Mouse (Mus musculus) T-helper 1 cell (primary cell): ENCODE results near the gene Rasl12.

Source experiments
- in situ Hi-C: fragments of 300-600 bp; cut with MboI, MseI; formaldehyde crosslinking; loops from one replicate; pipeline ENCODE4 v1.15.1; 2025; ENCODE audit warnings: high pct_unique_total_duplicates

The Rasl12 gene

DNA sequence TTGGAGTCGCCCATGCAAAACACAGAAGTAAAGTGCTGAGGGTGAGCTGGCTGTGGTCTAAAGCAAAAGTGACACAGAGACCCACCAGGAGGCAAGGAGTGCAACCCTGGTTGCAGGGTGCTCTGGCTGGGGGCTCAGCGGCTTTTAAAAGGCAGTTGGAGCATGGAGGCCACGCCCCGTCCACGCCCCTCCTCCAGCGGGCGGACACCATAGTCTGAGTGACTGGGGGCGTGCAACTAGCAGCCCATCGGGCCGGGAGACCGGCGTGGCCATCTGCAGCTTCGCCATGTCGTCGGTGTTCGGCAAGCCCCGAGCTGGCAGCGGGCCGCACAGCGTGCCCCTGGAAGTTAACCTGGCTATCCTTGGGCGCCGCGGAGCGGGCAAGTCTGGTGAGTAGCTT is at the start of gene Rasl12:
Gene Rasl12 (plus strand): TSS at position 228 of the 400 bp plus-strand sequence.
- in situ Hi-C loops: no loop called here

DNA sequence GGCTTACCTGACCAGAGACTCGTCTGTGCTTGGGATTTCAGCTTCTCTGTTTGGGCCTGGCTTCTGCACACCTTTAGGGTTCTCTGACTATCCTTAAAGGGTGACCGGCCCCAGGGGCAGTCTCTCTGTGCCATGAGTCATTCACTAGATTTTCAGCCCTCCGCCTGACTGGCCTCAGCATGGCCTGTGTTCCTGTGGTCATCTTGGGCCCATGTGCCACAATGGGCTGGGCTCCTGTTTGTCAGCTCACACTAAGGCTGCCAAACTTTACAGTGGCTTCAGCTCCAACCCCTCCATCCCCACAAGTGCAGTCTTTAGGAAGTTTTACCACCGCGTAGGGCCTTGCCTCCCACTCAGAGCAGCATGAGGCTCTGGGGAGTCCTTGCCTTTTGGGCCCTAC is 45.1 kb upstream of the Rasl12 start:
- in situ Hi-C loops: no loop called here

GRCm38 (mm10) chr9:65356561-65356960 is 41.7 kb upstream of the Rasl12 start:
- in situ Hi-C loops: no loop called here

DNA sequence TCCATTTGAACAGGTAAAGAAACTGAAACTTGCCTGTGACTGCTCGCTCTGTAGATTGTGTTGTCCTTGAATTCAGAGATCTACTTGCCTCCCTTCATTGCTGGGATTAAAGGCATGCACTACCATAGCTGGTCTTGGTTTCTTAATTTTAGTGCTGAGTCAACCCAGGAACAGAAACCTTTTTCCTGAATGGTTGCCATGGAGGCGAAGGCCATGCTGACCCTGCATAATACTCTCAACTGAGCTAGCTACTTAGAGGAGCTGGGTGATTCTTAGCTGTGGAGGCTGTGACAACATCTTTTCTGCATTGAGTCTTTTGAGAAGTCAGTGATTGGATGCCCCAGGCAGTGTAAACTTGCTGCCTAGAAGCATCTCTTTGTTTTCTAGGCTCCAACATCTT is 41.3 kb upstream of the Rasl12 start:
- in situ Hi-C loops: no loop called here

GRCm38 (mm10) chr9:65358956-65359480 is 39.3 kb upstream of the Rasl12 start:
- in situ Hi-C loops: no loop called here

- in situ Hi-C loops: no loop called here
Measured at GRCm38 (mm10) chr9:65360641-65361448, 37.5 kb upstream of the Rasl12 start, which contains the start of gene Ubap1l. TSS of gene Ubap1l (plus strand) at chr9:65361041.

- in situ Hi-C loops: no loop called here
Measured at GRCm38 (mm10) chr9:65363684-65364083, 34.6 kb upstream of the Rasl12 start.

- in situ Hi-C loops: no loop called here
Measured at GRCm38 (mm10) chr9:65365721-65366120, 32.6 kb upstream of the Rasl12 start.

DNA sequence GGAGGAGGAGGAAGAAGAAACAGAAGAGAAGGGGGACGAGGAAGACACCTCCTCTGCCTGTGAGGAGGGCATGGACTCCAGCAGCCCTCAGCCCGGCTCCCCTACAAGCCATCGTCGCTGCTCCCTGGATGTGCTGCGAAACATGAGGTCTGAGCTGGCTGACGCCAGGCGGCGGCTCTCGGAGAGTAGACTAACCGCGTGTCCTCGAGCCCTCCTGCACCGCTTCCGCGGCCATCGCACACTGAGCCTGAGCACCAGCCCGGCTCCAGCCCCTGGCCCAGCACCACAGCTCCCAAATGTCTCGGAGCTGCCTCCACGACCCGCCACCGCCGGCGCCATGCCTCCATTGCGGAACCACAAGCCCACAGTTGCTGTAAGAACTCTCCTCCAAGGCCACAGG is 26.6 kb upstream of the Rasl12 start:
- in situ Hi-C loops: no loop called here

DNA sequence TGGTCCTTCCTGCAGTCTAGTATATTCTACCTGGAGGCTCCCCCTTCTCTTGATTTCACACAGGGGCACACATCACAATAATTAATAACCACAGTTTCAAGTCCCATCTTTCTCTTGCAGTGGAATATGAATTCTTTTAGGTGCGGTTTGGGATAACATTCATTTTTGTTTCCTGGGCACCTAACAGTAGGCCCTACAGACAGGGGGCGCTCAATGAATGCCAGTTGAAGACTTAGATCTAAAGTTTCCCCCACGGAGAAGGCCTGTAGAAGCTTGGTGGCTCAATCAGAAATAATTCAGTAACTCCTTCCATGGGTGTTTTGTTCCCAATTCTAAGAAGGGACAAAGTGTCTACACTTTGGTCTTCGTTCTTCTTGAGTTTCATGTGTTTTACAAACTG is 25.9 kb upstream of the Rasl12 start:
- in situ Hi-C loops: no loop called here

GRCm38 (mm10) chr9:65374468-65375162 is 23.7 kb upstream of the Rasl12 start:
- in situ Hi-C loops: no loop called here

GRCm38 (mm10) chr9:65375163-65375934 is 23.0 kb upstream of the Rasl12 start:
- in situ Hi-C loops: no loop called here

- in situ Hi-C loops: no loop called here
Measured at GRCm38 (mm10) chr9:65381017-65381590, 17.2 kb upstream of the Rasl12 start.

- in situ Hi-C loops: no loop called here
Measured at GRCm38 (mm10) chr9:65382031-65382750, 16.1 kb upstream of the Rasl12 start.

- in situ Hi-C loops: no loop called here
Measured at GRCm38 (mm10) chr9:65382751-65383097, 15.6 kb upstream of the Rasl12 start.

DNA sequence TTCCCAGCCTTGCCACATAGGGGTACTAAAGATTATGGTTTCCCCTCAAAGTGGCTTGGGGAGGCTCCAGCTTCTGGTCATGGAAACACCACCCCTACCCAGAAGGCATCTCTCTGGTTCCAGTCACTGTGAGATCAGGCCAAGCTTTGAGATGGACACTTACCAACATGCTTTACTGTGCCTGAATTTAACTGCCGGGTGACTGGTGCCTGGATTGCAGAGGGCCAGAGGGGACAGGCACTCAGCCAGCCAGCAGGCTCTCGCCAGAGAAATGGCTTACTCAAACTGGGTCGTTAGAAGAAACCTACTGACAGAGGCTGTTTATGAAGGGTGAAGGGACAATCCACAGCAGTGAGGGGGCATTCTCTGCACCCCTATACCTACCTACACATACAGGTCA is 14.0 kb upstream of the Rasl12 start:
- in situ Hi-C loops: no loop called here

DNA sequence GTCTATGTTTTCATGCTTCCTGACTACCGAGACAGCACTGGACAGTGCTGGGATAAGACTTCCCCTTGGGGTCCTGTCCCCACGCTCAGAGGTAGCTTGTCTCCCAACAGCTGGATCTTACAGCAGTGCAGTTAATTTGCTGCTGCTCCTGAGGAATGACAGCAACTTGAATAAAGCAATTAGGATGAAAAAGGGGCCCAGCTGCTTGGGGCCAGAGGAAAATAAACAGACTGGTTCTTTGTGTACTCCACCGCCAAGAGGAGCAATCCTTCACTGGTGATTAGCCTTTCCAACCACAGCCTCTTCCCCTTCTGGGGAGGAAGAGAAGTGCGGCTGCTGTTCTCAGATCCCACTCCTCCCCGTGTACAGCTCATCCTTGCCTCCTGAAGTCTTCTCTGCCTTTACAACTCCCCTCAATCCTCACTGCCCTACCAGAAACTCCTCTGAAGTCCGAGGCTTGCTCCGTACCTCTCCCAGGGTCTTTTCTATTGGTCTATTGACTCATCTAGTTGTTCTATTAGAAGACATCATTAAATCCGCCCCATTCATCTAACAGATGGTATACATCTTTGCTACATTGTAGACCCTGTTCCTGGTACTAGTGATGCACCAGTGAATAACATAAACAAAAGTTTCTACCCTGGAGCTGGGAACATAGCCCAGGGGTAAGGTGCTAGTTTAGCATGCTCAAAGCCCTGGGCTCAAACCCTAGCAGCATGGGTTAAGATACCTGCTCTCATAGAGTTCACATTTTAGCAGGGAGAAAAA is 11.7 kb upstream of the Rasl12 start:
- in situ Hi-C loops: no loop called here

DNA sequence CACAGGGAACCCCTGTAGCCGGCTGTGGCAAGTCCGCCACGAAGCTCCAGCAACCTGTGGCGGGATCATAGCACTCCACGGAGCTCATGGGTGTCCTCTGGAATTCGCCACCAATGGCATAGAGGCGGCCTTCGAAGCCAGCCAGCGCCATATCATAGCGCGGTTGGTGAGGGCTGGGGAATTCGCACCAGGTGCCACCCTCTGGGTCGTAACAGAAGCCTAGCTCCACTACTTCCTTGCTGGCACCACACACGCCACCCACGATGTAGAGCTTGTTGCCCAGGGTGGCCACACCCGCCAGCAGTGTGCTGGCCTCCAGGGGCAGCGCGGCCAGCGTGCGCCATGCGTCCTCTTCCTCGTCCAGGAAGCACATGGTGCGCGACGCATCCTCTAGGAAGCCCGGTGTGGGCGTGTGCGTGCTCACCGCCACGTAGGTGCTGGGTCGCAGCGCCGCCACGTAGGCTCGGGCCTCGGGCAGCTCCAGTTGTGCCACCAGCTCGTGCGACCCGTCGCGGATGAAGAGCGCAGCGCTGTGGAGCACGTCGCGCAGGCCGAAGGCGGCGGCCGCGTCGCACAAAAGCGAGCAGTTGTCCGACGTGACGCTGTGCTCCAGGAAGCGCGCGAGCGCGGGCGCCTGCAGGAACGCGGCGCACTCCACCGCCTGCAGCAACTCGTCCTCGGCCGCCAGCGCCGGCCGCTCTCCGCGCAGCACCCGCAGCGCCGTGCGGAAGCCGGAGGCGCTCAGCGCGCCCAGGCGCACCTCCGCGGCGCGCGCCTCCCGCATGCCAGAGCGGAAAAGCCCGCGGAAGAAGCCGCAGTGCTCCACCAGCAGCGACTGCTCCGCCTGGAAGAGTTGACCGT is 7.3 kb upstream of the Rasl12 start:
- in situ Hi-C loops: loop anchor here (5.0 kb wide), 1 partner anchor 41 kb away; no protein-coding TSS in a partner anchor

DNA sequence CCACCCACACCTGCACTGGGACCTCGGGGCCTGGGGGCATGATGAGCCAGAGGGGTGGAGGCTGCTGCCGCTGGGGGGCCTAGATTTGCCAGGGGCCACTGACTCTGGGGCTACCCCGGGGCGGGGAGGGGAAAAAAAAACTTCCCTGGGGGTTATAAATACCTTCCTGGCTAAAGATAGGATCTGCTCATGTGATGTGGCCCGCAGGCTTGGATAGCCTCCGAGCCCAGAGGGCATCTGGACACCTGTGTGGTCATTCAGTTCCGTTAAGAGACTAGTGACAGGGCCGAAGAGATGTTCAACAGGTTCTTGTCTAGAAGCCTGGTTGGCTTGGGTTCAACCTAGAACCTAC is 6.7 kb upstream of the Rasl12 start, which contains the start of gene Kbtbd13:
Gene Kbtbd13 (minus strand): TSS at position 40 of the 352 bp plus-strand sequence.
- in situ Hi-C loops: loop anchor here (5.0 kb wide), 1 partner anchor 41 kb away; no protein-coding TSS in a partner anchor
